Mouse (Mus musculus) liver, adult 2 months (tissue): ENCODE data around the gene Crygs. TPM values are rescaled to one million over a fixed set of nuclear protein-coding genes. Genes with fewer than 3 reads are reported as not detected.
A peak's percentile ranks its signal among the peaks of the same experiment; 100 is the strongest.

ENCODE experiments used
- DNase-seq: peaks from one replicate; pipeline ENCODE4 v3.0.0-alpha.2; 2011; ENCODE audit warnings: low read depth, low spot score; ENCODE audit errors: extremely low read depth
- H3K27ac ChIP-seq: fragments of 200-500 bp; replicated peaks from 2 replicates; pipeline ENCODE4 v1.5.1; 2012; ENCODE audit warnings: low read depth, mild to moderate bottlenecking, control low read depth, inconsistent platforms, low read length; ENCODE audit not compliant: insufficient read depth
- H3K27me3 ChIP-seq: fragments of 200-500 bp; 2 replicates; pipeline ENCODE4 v1.6.1; 2012; ENCODE audit warnings: mild to moderate bottlenecking, moderate library complexity, low read length, inconsistent platforms; ENCODE audit not compliant: control insufficient read depth, insufficient read depth
- H3K36me3 ChIP-seq: fragments of 200-500 bp; 2 replicates; pipeline ENCODE4 v1.6.1; 2012; ENCODE audit warnings: low read length, inconsistent platforms; ENCODE audit not compliant: control insufficient read depth, insufficient read depth
- H3K4me1 ChIP-seq: fragments of 200-500 bp; 2 replicates; pipeline ENCODE4 v1.6.1; 2011; ENCODE audit warnings: low read length; ENCODE audit not compliant: control insufficient read depth, insufficient read depth
- H3K4me3 ChIP-seq: fragments of 200-500 bp; 2 replicates; pipeline ENCODE4 v1.5.1; 2011; ENCODE audit warnings: low read depth, mild to moderate bottlenecking, control low read depth, low read length, moderate library complexity; ENCODE audit not compliant: insufficient read depth
- H3K79me2 ChIP-seq: fragments of 200-500 bp; 2 replicates; pipeline ENCODE4 v1.6.1; 2012; ENCODE audit warnings: inconsistent platforms, mild to moderate bottlenecking, low read length, moderate library complexity; ENCODE audit not compliant: control insufficient read depth, insufficient read depth
- H3K9ac ChIP-seq: fragments of 200-500 bp; 2 replicates; pipeline ENCODE4 v1.6.1; 2012; ENCODE audit warnings: low read depth, mild to moderate bottlenecking, control low read depth, inconsistent platforms, low read length
- CTCF ChIP-seq: fragments of 200-500 bp; IDR thresholded peaks from 2 replicates; pipeline ENCODE4 v1.5.1; 2011; ENCODE audit warnings: low read depth, low read length, control low read depth
- POLR2A ChIP-seq: fragments of 200-500 bp; IDR thresholded peaks from 2 replicates; pipeline ENCODE4 v1.6.1; 2011; ENCODE audit warnings: low read length, control low read depth; ENCODE audit not compliant: insufficient read depth; ENCODE audit errors: extremely low read depth
- WGBS: fragments of 180-500 bp; shearing (Covaris S2); methylation state at CpG from one replicate; pipeline ENCODE4 v1.1.7; 2018; 5-methylcytosine and 5-hydroxymethylcytosine counted together
- polyA plus RNA-seq: library from polyadenylated mRNA; depleted of rRNA; stranded (reverse); fragments of >200 nt; gene quantifications from 2 replicates; pipeline ENCODE4 v1.2.3, GENCODE M21; 2012; rRNA removed
- total RNA-seq: library from RNA; depleted of rRNA; stranded (reverse); fragments of >200 nt; gene quantifications from 2 replicates; pipeline ENCODE4 v1.2.3, GENCODE M21; 2014; rRNA removed

Gene Crygs
- total RNA-seq (not detected in 2 replicates), polyA plus RNA-seq (0.10 and 0.14 TPM in 2 replicates)

DNA sequence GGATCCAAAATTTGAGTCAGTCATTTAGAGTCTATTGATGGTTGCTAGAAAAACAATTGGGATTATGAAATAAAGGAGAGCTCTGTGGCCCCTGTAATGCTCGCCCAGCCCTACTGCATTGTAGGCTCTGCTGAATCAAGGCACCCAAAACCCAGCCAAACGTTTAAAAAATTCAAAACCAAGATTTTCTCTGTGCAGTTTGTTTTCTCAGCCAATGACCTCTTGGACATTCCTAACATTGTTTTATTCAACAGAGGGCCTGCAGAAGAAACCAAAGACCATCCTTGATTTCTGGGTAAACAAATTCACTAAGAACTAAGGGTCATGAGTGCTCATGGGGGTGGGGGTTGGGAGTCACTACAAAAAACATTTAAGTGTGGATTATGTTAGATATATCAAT lies at the start of gene Crygs:
Gene Crygs, minus strand, starts transcription at position 101 of the 400 bp plus-strand sequence.
- no peak within 1 kb of the TSS for H3K4me3 ChIP-seq
- TF ChIP-seq POLR2A (no peak), CTCF (no peak)
- no peaks in the 10 kb centered on the region for H3K27me3 ChIP-seq
- peaks cover 14% of the 10 kb centered on the region for H3K36me3 ChIP-seq
- H3K79me2 ChIP-seq, result no peaks in the 10 kb centered on the region
- 24% methylated on average over 2 of the region's 2 CpGs for WGBS
- peak; percentile 23 for DNase-seq
- no peak within 1 kb of the TSS for H3K9ac ChIP-seq
- no peak within 1 kb of the TSS for H3K27ac ChIP-seq
- no peaks in the 10 kb centered on the region for H3K4me1 ChIP-seq

DNA sequence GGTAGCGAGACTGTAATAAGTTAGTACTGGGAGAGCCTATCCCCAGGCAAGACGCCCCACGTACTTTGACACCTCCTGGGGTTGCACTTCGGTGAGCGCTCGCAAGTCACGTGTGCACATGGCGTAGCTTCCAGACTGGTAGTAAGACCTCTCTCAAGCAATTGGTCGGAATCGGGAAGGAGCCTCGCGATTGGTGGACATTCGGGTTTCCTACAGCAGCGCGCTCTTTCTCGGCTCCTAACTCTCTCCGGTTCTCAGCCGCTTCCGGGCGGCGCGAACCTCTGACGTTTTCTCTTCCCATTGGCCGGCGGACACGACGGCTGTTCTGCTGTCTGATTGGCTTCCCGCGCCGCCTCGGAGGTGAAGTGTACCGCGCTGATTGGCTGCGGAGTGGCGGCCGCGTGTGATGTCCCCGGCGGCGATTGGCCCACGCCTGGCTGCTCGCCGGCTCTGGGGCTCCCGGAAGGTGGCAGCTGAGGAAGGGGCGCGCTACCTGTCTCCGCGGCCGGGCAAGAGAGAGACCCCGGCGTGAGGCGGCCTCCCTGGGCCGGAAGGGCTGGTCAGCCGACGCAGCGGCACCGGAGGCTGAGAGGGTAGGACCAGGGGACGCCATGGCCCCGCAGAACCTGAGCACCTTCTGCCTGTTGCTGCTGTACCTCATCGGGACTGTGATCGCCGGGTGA lies 46.2 kb upstream of the Crygs start, which contains the start of the genes Tbccd1 and Dnajb11:
Gene Tbccd1, minus strand, starts transcription at position 239 of the 683 bp plus-strand sequence.
Gene Dnajb11, plus strand, starts transcription at position 415 of the 683 bp plus-strand sequence.
- peak within 1 kb of the TSS; percentile 89 for H3K9ac ChIP-seq
- H3K4me1 ChIP-seq, result peaks cover 8% of the 10 kb centered on the region
- under 1% methylated on average over 62 of the region's 62 CpGs for WGBS
- H3K27me3 ChIP-seq, result no peaks in the 10 kb centered on the region
- TF ChIP-seq CTCF (no peak), POLR2A (peak; percentile 65)
- DNase-seq, result peak; percentile 100
- peaks cover 13% of the 10 kb centered on the region for H3K36me3 ChIP-seq
- peak within 1 kb of the TSS; percentile 89 for H3K27ac ChIP-seq
- H3K4me3 ChIP-seq, result peak within 1 kb of the TSS; percentile 88
- peaks cover 24% of the 10 kb centered on the region for H3K79me2 ChIP-seq

DNA sequence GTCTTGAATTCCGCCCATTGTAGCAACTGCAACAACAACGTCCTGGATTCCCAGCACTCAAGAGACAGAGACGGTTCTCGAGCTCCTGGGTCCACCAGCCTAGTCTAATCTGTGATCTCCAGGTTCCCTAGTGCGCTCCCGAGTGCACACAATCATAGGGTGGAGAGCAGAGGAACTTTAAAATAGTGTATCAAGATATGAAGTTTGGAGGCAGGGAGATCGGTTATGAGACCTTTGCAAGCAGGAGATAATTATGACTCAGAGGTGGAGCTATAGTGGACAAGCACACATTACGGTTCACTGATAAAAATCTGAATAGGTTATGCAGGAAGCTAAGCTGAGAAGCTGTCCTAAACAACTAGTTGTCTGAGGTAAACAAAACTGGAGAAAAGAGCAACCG lies 45.4 kb upstream of the Crygs start:
- Histone ChIP-seq H3K79me2 (peaks cover 24% of the 10 kb centered on the region), H3K9ac (peak overlapping the region; percentile 75), H3K4me1 (peaks cover 8% of the 10 kb centered on the region), H3K4me3 (peak overlapping the region; percentile 58), H3K36me3 (peaks cover 9% of the 10 kb centered on the region), H3K27me3 (no peaks in the 10 kb centered on the region), H3K27ac (peak overlapping the region; percentile 89)
- TF ChIP-seq POLR2A (no peak), CTCF (no peak)
- WGBS, result 4% methylated on average over 9 of the region's 9 CpGs
- DNase-seq, result no peak

DNA sequence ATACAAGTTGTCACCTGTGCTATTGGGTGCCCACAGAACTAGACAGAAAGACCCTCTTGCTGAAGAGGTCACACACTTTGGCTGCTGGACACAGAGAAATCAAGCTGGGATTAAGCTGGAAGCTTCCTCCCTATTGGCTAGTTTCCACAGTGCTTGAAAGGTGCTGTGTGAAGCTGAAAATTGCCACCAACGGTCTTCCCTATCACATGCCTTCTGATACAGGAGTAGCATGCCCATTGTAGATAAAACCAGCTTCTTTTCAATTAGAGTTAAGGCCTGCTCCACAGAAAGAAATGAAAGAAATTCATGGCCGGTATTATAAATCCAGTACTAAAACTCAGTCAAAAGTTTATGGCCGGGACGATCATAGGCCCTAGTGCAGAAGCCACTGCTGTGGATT lies 41.3 kb upstream of the Crygs start:
- Histone ChIP-seq H3K79me2 (peaks cover 21% of the 10 kb centered on the region), H3K36me3 (peaks cover 7% of the 10 kb centered on the region), H3K4me1 (peaks cover 2% of the 10 kb centered on the region), H3K4me3 (no peak overlapping the region), H3K27ac (no peak overlapping the region), H3K27me3 (no peaks in the 10 kb centered on the region), H3K9ac (no peak overlapping the region)
- whole genome bisulfite sequencing, result 87% methylated on average over 4 of the region's 4 CpGs
- no peak for TF ChIP-seq POLR2A
- no peak for TF ChIP-seq CTCF
- DNase-seq, result no peak

DNA sequence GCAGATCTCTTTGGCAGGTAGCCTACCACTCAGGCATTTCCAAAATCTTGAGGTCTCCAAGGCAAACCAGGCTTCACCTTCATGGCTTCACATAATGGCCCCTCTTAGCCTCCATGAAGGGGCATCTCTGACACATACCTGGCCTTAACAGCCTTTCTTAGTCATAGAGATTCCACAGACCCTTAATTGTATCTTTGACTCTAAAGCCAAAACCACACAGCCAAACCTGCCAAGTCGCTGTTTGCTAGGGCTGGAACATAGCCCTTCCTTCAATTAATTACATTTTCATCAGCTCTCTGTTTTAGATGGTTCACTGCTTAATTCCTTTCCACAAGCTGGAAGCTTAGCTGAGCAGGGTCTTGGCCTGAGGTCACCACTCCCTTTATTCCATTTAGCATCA lies 37.0 kb upstream of the Crygs start:
- DNase-seq, result no peak
- Histone ChIP-seq H3K9ac (no peak overlapping the region), H3K79me2 (peaks cover 17% of the 10 kb centered on the region; the same call in 1 of the 2 replicates), H3K27me3 (no peaks in the 10 kb centered on the region), H3K36me3 (peaks cover 4% of the 10 kb centered on the region), H3K4me1 (peaks cover 13% of the 10 kb centered on the region), H3K27ac (no peak overlapping the region), H3K4me3 (no peak overlapping the region)
- no peak for TF ChIP-seq POLR2A
- TF ChIP-seq CTCF, result no peak
- WGBS, result 79% methylated on average over 1 of the region's 1 CpGs

DNA sequence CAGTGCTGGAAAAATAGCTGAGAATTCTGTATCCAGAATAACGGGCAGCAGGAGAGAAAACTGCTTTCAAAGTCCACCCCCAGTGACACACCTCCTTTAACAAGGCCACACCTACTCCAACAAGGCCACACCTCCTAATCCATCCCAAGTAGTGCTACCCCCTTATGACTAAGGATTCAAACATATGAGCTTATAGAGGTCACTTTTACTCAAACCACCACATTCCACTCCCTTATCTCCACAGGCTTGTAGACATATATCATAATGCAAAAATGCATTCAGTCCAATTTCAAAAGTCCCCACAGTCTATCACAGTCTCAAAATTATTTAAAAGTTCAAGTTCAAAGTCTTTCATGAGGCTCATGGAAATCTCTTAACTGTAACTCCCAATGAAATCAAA lies 36.3 kb upstream of the Crygs start:
- 56% methylated on average over 1 of the region's 1 CpGs for WGBS

More for the DNA sequence above, 36.3 kb upstream of the Crygs start:
- no peak for DNase-seq
- no peak overlapping the region for H3K9ac ChIP-seq
- no peak for TF ChIP-seq POLR2A
- no peak for TF ChIP-seq CTCF
- H3K79me2 ChIP-seq, result peaks cover 11% of the 10 kb centered on the region; the same call in 1 of the 2 replicates
- H3K4me1 ChIP-seq, result peaks cover 13% of the 10 kb centered on the region
- no peak overlapping the region for H3K4me3 ChIP-seq
- peaks cover 2% of the 10 kb centered on the region for H3K36me3 ChIP-seq
- H3K27me3 ChIP-seq, result no peaks in the 10 kb centered on the region
- H3K27ac ChIP-seq, result no peak overlapping the region
